Mouse (Mus musculus) testis, postnatal 10 days (tissue): ENCODE data around the gene Cd63.

ENCODE experiments used
- DNase-seq: peaks from one replicate; pipeline ENCODE4 v3.0.0; 2021; ENCODE audit warnings: low spot score

The Cd63 gene

GRCm38 (mm10) chr10:128900698-128901097 lies at the start of gene Cd63:
Cd63 (plus strand) TSS chr10:128900989.
- no peak for DNase-seq

- DNase-seq: no peak
These were observed 39.6 kb upstream of the Cd63 start for GRCm38 (mm10) chr10:128861176-128861575.

DNA sequence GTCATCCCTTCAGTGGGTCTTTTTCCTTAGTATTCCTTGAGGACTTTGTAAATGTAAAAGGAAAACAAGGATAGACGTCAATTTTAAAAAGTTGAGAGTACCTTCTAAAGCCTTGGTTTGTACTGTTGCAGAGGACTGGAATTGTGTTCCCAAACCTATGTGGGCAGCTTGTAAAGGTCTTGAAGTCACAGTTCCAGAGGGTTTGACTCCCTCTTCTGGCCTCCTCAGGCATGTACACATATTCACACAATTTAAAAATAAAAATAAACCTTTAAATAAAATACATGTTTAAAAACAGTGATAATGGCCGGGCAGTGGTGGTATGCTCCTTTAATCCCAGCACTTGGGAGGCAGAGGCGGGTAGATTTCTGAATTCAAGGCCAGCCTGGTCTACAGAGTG lies 34.7 kb upstream of the Cd63 start:
- no peak for DNase-seq

DNA sequence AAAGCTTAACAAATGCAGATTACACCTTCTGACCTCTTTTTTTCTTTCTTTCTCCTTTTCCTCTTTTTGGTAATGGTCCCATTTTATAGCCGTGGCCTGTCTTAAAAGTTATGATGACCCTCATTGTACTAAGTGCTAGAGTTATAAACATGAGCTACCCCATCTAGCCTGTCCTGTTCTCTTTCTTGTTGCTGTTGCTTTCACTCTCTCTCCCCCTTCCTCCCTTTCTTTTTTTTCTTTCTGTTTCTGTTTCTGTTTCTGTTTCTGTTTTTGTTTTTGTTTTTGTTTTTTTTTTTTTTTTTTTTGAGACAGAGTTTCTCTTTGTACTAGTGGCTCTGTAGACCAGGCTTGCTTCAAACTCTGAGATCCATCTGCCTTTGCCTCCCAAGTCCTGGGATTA lies 34.3 kb upstream of the Cd63 start:
- no peak for DNase-seq

- no peak for DNase-seq
These were observed 30.4 kb upstream of the Cd63 start for GRCm38 (mm10) chr10:128870341-128870740.

GRCm38 (mm10) chr10:128878291-128878690 lies 22.5 kb upstream of the Cd63 start:
- DNase-seq: no peak

GRCm38 (mm10) chr10:128878811-128879210 lies 22.0 kb upstream of the Cd63 start:
- DNase-seq: no peak

DNA sequence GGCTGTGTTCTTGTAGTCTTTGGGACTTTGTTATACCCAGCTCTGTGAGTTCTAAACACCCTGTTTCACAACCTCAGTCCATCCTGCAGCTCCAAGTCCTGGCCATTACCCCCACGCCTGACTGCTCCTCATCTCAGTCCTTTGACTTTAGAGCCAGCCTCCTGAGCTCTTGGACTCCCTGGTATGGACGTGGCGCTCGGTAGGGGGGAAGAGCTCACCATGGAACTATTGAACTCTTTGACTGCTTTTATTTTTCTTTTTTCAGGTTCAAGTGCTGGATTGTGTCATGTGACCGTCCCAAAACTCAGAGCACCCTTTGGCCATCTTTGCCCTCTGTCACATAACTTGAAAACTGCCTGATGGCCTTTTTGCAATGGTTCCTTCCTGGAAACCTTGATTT lies 18.7 kb upstream of the Cd63 start:
- DNase-seq: no peak

- DNase-seq: no peak
These were observed 11.6 kb upstream of the Cd63 start for GRCm38 (mm10) chr10:128888941-128889827.

DNA sequence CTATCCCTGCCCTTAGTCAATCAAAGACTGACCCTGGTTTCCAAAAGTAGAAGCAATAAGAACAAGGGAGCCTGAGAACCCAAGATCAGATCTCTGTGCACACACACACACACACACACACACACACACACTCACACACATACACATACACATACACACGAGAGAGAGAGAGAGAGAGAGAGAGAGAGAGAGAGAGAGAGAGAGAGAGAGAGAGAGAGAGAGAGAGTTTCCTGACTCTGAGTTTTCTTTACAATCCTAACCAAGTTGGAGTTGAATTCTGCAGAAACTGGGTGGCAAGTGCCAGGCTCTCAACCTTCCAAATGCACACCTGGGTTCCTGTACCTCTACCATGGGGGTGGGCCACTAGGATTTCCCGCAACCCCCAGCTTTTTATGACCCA lies 10.9 kb upstream of the Cd63 start:
- DNase-seq: no peak

DNA sequence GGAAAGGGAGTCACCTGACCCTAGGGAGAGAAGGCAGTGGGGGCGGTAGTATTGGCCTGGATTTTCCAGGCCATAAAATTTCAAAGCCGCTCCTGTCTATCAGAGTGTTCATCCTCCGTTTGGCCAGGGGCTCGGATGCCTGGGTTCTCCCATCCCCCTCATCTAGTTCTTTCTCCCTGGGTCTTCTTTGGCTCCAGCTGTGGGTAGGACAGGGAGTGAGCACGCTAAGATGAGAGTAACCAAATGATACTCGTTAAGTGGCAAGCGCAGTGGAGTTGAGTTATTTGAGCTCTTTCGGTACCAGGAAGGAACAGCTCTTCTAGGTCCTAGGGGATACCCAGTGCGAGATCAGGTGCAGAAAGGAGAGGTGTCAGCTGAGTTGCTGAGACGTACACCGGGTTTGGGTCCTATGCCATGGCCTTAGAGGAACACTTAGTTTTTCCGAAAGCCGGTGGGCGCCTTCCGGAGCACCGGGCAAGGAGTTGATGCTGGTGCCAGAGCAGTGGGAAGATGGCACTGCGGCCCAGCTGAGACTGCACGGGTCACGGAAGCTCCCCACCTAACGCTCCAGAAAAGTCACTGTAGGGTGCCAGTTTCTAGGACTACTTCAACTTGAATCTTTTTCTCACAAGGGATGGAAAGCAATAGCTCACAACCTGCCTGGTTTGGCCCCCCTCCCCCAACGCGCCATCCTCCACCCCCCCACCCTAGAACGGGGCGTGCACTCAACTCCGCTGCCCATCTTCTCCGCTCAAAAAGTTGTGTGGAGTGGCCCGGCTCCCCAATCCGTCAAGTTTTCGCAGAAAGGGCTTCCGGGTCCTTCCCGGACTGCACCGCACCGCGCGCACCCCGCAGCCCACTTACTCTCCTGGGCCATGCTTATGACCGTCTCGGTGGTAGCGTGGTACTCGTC lies 10.2 kb upstream of the Cd63 start:
- peak; percentile 49 for DNase-seq

DNA sequence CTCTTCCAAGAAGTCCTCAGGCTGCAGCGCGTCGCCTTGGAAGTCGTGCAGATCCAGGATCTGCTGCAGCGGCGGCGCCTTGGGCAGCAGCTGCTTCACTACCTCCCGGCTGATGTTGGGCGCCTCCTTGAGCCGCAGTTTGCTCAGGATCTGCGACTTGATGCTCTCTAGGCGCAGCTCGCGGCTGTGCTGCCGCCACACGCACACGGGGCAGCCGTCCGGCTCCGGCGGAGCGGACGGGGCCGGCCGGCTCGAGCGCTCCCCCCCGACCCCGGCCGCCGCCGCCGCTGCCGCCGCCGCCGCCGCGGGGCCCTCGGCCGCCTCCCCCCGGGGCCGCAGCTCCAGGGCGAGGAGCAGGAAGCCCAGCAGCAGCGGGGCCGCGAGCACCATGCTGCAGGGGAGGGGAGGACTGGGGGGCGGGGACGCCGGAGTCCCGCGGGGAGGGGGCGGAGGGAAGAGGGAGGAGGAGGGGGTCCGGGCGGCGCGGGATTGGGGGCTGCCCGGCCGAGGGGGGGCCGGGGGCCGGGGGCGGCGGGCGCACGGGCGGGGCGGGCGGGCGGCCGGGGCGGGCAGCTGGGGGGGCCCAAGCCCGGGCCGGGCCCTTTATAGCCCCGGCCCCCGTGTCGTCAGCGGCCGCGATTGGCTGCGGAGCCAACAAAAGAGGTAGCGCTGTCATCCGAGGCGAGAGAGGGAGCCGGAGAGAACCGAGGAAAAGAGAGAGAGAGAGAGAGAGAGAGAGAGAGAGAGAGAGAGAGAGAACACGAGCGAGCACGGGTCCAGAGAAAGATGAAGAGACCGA lies 9.3 kb upstream of the Cd63 start, which contains the start of gene Gdf11:
Gene Gdf11 (minus strand): TSS at position 423 of the 799 bp plus-strand sequence.
- peak; percentile 68 for DNase-seq

DNA sequence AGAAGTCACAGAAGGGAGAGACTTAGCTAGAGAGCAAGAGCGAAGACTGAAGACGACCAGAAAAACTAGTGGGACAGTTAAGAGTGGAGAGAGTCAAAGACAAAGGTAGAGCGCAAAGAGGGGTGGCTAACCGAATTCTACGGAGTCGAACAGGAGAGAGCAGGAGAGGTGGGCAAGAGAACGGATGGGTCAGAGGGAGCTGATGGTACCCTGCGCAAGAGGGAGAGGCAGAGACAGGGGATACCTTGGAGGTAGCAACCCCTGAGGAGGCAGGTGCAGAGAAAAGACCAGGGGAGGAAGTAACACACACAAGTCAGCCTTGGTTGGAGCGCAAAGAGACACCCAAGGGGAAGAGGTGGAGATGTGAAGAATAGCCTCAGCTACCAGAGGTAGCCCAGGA lies 8.5 kb upstream of the Cd63 start:
- no peak for DNase-seq

- DNase-seq: peak; percentile 79
These were observed 5.4 kb upstream of the Cd63 start for GRCm38 (mm10) chr10:128895437-128895836.

GRCm38 (mm10) chr10:128895952-128896693 lies 4.7 kb upstream of the Cd63 start:
- no peak for DNase-seq

GRCm38 (mm10) chr10:128896807-128897206 lies 4.0 kb upstream of the Cd63 start:
- no peak for DNase-seq

DNA sequence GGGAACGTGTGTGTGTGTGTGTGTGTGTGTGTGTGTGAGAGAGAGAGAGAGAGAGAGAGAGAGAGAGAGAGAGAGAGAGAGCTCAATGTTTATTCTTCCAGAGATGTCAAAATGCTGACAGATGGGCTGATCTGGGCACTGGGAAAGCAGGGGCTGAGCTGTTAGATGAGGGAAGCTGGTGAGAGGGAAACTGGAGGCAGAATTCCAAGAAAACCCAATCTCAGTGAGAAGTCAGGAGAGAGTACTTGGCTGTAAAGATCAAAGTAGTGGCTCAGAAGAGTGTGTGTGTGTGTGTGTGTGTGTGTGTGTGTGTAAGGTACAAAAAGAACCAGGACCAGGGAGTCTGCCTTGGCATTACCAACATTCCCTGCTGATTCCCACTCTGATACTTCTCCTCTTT lies 3.3 kb upstream of the Cd63 start:
- no peak for DNase-seq

GRCm38 (mm10) chr10:128899759-128900490 lies 864 bp upstream of the Cd63 start:
- DNase-seq: no peak

DNA sequence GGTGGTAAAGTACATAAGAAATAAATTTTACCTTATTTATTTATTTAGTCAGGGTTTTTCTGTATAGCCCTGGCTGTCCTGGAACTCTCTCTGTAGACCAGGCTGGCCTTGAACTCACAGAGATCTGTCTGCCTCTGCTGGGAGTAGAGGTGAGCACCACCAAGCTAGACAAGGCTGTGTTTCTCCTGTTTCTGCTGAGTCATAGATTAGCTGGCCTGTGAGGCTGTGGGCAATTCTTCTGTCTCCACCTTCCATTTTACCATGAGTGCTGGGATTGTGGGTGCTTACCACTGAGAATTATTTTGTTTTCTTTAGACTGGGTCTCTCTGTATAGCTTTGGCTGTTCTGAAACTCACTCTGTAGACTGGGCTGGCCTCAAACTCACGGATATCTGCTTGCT lies 620 bp downstream of the Cd63 start:
- DNase-seq: no peak

DNA sequence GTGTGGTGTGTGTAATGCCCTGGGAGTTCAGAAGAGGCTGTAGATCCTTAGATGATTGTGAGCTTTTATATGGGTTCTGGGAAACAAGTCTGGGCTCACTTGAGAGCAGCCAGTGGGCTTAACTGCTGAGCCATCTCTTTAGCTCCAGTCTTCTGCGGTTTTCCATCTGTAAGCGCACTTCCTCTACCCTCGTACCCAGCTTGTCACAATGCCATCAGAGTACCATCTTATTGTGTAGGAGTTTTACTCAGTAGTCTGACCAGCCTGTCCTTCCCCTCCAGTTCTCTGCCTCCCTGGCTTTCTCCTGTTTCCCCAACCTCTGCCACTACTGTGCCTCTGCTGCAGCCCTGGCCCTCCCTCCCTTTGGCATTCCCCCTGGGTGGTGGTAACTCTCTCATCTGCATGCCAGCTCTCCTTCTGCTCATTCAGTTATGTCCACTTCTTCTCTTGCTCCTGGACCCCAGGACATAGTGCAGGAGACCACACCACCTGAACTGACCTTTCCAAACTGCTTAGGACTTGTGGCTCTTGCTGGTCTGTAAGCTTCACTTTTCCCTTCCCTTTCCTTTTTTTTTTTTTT lies 1.7 kb downstream of the Cd63 start:
- no peak for DNase-seq
